Mouse (Mus musculus): ENCODE measurements around the gene Kdm2a. TPM values are rescaled to one million over a fixed set of nuclear protein-coding genes. Genes with fewer than 3 reads are reported as not detected.
"Not testable (repeated sequence)": the region's sequence is repeated elsewhere in the genome, so short reads cannot be mapped to it uniquely, and the experiment has no call there.

Gene Kdm2a
- total RNA-seq, 2 experiments from 2014 or later = 40.7 to 79.4 TPM

DNA sequence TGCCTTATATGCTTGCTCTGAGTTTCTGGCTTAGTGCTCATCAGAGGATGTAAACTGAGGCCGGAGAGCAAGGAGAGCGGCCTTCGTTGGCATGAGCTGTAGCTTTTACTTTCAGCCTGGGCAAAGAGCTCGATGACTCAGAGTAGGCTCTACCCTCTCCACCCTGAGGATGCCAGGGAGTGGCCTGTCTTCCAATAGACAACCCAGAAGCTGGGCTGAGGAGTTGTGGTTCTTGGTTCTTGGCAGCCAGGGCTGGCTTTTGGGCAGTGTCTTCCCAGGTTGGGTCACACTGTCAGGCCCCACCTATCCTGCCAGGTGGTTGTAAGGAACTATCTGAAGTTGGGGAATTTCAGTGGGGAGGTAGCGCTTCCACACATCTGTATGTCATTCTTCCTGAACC, 21.6 kb upstream of the Kdm2a start:
- no peak for ATAC-seq (replicated peaks; ENCODE audit: low FRiP score, poor library complexity, severe bottlenecking)

DNA sequence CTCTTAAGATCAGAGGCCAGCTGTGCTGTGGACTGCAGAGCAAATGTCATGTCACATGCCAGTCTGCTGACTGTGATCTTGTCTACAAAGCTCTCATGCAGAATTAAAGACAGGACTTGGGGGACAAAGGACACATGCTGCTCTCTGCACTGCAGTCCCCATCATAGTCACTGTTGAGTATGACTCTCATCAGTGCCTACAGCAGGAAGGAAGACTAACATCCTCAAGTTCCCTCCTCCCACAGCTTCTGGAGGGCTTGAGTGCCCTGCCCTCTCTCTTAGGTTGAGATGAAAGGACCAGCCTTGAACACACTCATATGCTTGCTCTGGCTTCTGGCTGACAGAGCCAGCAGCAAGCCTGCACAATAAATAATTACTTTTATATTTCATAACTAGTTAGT, 19.6 kb upstream of the Kdm2a start:
- ATAC-seq (replicated peaks; ENCODE audit: low FRiP score, poor library complexity, severe bottlenecking) = no peak

DNA sequence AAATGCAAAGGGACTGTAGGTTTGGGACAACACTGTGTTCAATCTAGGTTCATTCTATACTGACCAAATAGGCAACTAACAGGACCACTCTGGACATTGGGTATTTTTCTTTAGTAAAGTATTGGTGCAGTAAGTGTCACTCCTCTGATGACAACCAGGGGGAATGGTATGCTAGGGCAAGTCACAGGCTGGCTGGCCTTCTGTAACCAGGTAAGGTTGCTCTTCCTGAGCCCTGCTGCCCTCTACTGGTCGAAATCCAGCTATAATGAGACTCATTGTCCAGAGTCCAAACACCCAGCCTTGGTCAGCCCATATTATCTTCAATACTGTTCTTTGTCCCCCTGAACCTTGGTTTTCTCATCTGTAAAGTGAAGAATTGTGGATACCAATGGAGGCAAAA, 19.1 kb upstream of the Kdm2a start:
- peak; percentile 88 for ATAC-seq (replicated peaks; ENCODE audit: low FRiP score, poor library complexity, severe bottlenecking)

DNA sequence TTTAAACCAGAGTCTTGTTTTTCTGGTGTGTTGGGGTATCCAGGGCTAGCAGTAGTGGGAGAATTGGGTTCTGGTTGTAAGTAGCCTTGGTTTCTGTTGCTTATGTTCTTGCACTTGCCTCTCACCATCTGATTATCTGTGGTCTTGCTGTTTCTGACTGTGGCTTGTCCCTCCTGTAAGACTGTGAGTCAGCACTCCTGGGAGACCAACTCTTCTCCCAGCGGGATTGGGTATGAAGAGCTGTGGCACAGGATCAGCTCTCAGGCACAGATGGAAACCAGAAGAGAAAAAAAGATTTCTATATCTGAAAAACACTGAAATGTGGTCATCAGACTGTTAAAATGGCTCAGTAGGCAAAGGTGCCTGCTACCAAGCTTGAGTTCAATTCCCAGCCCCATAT, 16.5 kb upstream of the Kdm2a start:
- ATAC-seq (replicated peaks; ENCODE audit: low FRiP score, poor library complexity, severe bottlenecking) = no peak

DNA sequence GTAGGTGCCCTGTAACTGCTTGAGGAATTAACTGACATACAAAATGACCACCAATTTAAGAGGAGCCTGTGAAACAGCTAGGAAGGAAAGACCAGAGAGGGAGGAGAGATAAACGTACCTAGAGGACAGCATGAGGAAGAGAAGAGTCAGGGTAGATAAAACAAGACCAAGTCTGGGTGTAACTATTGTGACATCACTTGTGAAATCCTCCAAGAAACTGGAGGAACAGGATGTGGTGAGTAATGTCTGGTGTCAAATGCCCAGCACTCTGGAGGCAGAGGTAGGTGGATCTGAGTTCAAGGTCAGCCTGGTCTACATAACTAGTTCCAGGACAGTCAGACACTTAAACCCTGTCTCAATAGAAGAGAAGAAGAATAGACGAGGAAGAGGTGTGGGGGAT, 11.0 kb upstream of the Kdm2a start:
- ATAC-seq (replicated peaks; ENCODE audit: low FRiP score, poor library complexity, severe bottlenecking) = no peak

DNA sequence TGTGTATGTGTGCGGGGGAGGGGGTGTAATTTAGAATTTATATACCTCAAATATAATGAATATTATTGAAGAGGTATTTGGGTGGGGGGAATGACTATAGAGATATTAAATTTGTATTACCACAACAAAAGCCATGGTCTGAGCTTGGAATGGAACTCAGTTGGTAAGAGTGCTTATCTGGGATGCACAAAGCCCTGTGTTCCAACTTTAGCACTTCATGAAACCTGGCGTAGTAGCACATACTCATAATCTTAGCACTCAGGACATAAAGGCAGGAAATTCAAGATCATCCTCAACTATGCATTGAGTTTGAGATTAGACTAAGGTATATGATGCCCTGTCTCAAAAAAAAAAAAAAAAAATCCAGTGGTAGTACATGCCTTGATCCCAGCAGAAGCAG, 6.8 kb upstream of the Kdm2a start:
- no peak for ATAC-seq (replicated peaks; ENCODE audit: low FRiP score, poor library complexity, severe bottlenecking)

DNA sequence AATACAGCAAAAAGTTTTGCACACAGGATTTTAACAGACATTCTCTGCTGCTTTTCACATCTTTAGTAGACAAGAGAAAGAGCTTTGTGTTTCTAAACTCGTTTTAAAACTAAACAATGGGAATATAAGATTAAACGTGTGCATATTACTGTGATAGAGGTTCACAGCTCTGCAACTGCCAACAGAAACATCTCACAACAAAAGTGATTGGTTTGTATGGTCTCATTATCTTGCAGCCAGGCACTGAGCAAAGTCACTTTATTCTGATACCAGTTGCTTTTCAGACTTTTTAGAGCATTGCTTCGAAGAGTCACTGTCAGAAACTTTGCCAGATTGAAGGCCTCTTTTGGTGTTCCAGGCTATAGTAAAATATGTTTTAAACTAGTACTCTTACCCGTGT, 874 bp upstream of the Kdm2a start:
- ATAC-seq (replicated peaks; ENCODE audit: low FRiP score, poor library complexity, severe bottlenecking) = no peak

DNA sequence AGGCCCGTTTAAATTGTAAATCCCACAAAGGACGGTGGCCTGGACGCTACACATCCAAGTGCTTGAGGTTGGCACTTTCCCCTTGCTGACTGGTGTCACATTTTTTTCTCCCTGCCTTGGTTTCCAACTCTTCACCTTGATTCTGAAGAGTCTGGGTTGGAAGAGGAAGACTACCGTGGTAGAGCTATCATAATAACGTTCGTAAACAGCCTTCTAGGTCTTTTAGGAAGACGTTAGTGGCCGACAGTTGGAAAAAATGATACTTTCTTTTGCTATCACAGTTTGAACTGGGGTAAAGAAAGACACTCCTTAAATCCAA, 504 bp upstream of the Kdm2a start:
- ATAC-seq (replicated peaks; ENCODE audit: low FRiP score, poor library complexity, severe bottlenecking) = no peak

DNA sequence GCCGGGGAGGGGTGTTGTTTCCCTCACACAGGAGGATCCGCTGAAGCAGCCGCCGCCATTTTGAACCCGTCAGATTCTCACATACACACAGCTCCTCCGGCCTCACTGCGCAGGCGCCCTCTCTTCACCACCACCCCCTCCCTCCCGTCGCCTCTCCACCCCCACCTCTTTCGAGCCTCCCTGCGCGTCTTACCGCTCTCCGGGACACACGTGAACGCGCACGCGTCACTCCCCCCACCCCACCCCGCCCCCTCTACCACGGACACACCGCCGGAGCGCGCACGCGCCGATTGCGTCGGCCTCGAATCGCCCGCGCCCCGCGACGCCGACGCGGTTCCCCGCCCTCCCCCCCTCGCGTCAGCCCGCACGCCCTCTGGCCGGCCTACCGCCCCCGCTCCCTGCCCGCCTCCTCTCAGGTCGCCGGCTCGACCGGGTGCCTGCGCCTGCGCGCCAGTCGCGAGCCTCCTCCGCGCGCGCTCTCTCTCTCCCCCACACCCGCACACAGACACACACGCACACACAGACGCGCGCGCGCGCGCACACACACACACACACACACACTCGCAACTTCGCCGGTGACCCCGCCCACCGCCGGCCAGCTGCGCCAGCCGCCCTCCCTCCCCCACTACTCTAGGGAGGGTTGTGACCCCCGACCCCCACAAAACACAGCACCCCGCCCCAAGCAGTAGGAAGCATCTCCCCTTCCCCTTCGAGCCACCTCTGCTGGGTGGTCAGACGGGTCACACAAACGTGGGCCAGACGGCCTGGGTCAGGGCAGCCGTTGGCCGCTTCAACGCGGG, 887 bp downstream of the Kdm2a start:
- ATAC-seq (replicated peaks; ENCODE audit: low FRiP score, poor library complexity, severe bottlenecking) = peak; percentile 84

DNA sequence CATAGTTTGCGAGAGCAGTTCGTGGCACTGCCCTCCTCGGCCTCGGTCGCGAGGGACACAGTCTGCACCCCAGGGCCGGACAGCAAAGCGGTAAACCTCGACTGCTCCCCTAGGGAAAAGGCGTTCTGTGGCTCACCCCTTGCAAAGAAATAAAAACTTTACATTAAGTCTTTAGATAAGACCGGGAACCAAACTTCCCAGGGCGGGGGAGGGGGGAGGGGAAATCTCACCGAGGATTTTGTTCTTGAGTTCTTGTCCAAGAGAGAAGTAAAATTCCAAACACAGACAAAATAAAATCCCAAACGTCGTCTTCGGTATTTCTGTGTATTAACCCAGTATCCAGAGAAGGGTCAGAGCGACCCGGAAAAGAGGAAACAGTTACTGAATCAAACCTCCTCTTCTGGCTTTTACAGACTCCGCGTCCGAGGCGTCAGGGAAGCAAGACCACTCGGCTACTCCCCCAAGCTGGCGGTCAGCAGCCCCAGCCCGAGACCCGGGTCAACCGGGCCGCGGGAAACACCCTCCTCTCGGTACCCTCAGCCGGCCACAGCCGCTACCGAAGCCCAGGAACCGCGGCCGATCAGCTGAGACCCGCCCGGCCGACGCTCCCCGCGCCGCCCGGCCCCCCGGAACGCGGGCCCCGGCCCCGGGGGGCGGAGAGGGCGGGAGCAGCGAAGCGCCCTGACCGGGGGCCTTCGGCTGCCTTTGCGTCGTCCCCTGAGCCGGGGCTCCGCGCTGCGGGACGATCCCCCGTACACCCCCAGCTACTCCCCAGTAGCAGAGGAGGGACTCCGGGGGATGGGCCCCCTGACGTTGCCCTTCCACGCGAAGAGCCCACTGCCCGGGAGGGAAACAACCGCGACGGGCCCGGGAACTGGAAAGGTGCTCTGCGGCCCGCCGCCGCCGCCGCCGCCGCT, 1.7 kb downstream of the Kdm2a start:
- ATAC-seq (replicated peaks; ENCODE audit: low FRiP score, poor library complexity, severe bottlenecking) = peak; percentile 33; the same call in 1 of the 2 replicates

DNA sequence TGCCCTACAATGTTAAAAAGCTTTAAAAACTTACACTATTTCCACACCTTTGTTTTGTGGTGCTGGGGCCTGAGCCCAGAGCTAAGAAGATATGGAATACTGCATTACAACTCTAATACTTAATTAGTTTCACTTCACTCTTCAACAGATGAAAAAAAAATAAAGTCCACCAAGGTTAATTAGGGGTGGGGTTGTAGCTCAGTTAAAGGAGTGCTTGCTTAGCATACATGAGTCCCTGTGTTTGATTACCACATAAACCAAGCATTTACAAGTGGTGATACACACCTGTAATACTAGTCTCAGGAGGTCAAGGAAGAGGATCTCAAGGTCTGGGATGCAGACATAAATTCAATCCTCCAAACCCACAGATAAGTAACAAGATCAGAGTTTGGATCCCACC, 10.8 kb downstream of the Kdm2a start:
- ATAC-seq (replicated peaks; ENCODE audit: low FRiP score, poor library complexity, severe bottlenecking) = no peak

DNA sequence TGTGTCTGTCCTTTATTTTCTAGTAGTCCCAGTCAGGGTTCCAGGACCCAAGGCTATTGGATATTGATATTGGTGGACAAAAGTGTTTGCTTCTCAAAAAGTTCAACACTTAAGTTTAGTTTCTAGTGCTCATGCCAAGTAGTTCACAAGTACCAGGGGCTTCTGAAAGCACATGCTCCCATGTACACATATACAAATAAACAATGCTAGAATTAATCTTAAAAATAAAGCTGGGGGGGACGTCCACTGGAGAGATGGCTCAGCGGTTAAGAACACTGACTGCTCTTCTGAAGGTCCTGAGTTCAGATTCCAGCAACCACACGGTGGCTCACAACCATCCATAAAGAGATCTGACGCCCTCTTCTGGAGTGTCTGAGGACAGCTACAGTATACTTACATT, 13.1 kb downstream of the Kdm2a start:
- no peak for ATAC-seq (replicated peaks; ENCODE audit: low FRiP score, poor library complexity, severe bottlenecking)

DNA sequence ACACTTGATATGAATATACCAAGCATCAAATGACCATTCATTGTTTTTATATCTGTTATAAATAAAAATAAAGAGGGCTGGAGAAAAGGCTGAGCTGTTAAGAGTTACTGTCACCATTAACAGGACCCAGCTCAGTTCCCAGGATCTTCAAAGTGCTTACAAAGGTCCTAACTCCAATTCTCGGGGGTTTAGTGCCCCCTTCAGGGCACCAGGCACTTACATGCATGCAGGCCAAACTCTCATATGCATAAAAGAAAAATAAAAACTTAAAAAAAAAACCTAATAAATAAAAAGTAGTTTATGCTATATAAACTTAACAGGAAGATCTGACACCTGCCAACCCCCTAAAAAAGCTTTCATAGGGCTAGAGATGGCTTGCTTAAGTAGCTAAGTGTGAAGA, 13.8 kb downstream of the Kdm2a start:
- no peak for ATAC-seq (replicated peaks; ENCODE audit: low FRiP score, poor library complexity, severe bottlenecking)

DNA sequence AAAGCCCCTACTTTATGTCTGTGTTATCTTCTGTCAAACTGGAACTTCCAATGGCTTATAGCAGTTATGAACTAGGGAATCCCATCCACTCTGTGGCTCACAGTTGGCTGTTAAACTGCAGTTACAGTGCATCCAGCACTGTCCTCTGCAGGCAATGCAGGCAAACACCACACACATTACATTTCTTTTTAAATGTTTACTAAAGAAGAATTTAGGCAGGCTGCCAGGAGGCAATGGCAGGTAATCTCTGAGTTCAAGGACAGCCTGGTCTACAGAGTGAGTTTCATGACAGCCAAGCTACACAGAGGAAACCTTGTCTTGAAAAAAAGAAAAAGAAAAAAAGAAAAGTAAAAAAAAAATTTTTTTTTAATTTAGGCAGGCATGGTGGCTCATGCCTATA, 14.8 kb downstream of the Kdm2a start:
- ATAC-seq (replicated peaks; ENCODE audit: low FRiP score, poor library complexity, severe bottlenecking) = no peak

DNA sequence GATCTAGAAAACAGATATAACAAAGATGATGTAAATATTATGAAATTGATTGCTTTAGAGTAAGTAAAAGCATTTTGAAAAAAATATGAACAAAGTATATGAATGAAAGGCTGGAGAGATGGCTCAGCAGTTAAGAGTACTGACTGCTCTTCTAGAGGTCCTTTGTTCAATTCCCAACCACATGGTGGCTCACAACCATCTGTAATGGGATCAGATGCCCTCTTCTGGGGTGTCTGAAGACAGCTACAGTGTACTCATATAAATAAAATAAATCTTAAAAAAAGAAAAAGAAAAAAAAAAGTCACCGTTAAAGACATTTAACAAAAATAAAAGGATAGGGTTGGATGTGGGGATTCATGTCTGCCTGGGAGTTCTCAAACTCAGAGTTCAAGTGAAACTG, 15.8 kb downstream of the Kdm2a start:
- ATAC-seq (replicated peaks; ENCODE audit: low FRiP score, poor library complexity, severe bottlenecking) = not testable (repeated sequence)

DNA sequence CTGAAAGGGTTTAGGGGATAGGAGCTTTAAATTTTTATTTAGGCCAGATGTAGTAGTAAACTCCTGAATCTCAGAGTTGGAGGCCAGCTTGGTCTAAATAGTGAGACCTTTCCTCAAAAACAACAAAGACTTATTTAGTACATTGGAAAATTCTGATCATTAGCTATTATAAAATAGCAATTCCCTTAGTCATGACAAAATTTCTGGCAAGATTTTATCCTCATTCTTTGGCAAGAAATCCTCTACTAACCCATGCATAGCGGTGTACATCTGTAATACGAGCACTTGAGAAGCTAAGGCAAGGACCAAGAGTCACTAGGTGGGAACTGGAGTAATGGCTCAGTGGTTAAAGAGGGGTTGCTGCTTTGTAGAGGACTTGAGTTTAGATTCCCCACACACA, 27.4 kb downstream of the Kdm2a start:
- no peak for ATAC-seq (replicated peaks; ENCODE audit: low FRiP score, poor library complexity, severe bottlenecking)

DNA sequence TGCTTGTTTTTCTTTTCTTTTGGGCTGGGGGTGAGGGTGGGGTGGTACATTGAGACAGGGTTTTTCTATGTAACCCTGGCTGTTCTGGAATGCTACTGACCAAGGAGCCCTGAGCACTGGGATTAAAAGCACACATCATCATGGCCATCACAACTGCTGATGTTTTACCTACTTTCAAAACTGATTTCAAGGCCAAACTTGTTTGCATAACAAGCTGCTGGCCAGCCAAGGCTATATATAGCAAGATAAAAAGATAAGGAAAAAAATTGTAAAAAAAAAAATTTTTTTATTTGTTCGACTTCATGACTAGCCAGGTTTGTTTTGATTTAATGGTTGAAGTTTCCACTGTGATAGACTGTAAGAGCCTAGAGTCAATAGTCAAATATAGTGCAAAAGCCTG, 27.8 kb downstream of the Kdm2a start:
- no peak for ATAC-seq (replicated peaks; ENCODE audit: low FRiP score, poor library complexity, severe bottlenecking)

DNA sequence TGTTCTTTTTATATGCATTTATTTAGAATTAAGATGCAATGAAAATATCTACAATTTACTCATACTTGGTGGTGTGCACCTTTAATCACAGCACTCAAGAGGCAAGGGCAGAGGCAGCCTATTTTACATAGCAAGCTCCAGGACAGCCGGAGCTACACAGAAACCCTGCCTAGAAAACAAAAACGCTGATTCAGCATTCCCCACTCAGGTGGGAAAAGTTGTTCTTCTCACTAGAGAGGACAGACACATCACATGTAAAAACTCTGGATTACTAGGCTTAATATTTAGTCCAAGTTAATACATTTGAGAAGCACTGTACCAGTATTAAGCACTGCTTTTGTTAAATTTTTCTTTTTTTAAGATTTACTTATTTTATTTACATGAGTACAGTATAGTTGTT, 48.6 kb downstream of the Kdm2a start:
- no peak for ATAC-seq (replicated peaks; ENCODE audit: low FRiP score, poor library complexity, severe bottlenecking)

DNA sequence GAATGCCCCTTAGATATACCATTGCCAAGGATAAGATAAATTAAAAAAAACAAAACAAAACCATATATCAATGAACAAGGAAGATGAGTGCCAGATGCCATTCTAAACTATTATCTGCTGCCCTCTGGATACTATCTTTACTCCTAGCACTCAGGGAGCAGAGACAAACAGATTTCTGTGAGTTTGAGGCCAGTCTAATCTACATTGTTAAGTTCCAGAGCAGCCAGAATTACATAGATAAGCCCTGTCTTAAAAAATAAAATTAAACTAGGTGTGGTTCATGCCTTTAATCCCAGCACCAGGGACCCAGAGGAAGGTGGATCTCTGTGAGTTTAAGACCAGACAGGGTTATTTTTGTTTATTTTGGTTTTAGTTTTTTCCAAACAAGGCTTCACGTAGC, 51.6 kb downstream of the Kdm2a start:
- no peak for ATAC-seq (replicated peaks; ENCODE audit: low FRiP score, poor library complexity, severe bottlenecking)

DNA sequence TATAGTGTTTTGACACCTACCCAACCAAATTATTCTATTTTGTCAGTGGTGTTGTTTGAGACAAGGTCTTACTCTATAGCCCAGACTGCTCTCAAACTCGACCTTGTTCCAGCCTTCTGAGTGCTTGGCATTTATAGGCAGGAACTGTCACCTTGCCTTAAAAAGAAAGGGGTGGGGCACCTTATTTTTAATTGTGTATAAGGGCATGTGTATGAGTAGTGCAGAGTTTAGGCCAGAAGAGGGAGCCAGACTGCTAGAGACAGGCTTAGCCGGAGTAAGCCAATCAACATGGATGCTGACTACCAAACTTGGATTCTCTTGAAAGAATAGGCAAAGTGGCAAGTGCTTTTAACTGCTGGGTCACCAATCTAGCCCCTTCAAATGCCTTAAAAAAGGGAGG, 59.9 kb downstream of the Kdm2a start:
- ATAC-seq (replicated peaks; ENCODE audit: low FRiP score, poor library complexity, severe bottlenecking) = peak; percentile 65

DNA sequence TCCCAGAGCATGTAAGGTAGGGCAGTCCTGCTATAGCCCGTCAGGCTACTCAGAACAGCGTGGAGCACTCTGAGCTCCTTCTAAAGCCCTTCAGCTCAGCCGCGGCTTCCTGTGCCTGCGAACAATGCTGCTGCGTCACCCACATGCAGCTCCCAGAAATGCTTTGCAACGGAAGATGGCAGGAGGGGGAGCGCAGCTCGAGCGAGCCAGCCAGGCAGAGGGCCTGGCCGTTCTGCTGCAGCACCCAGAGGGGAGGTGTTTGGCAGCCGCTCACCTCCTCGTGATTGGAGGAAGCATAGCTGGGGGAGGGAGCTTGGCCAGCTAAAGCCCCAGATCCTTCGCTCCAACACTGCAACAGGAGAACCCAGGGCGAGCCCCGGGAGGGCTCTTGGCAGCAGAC, 64.3 kb downstream of the Kdm2a start:
- ATAC-seq (replicated peaks; ENCODE audit: low FRiP score, poor library complexity, severe bottlenecking) = peak; percentile 98
